Comparison of ENCODE assay signal across 10 mouse cellular contexts in the genomic region with DNA sequence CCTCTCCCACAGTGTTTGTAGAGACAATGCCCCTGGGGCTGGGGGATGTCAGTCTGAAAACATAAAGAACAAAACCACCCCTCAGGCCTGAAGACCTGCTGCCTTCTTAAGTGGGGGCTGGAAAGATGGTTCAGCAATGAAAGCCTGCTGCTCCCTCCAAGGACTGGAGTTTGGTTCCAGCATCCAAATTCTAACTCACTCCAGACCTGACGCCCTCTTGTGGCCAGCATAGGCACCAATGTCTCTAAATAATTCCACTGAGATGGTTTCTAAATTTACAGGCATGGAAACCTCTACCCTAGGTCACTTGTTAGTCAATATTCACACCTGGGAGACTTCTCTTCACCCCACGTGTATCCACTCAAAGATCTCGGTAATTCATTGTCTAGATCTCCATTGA. TPM values are rescaled to one million over a fixed set of nuclear protein-coding genes. Genes with fewer than 3 reads are reported as not detected.
DNase-seq lines count a peak whose midpoint lies in the region; ATAC-seq and TF ChIP-seq lines count a peak whose summit lies in the region.
"Had no signal": no experiment of that assay in that cellular context is flagged by ENCODE, and none has a peak within 500 bp of the region (broad histone marks: within the 10 kb centered on the region; RNA-seq: fewer than 3 reads in every experiment).

No protein-coding gene starts in this region.

- H3K9me3 ChIP-seq in MEL (replicated peaks; ENCODE audit: insufficient read depth, low read length) = no peaks in the 10 kb centered on the region
- no peaks in the 10 kb centered on the region for H3K9me3 ChIP-seq in embryonic facial prominence, embryonic 11.5 days (replicated peaks; ENCODE audit: control insufficient read depth, low read length)
- H3K9me3 ChIP-seq in stomach, postnatal 0 days (ENCODE audit: control insufficient read depth, low read length) = no peaks in the 10 kb centered on the region
- H3K9me3 ChIP-seq: heart, embryonic 15.5 days had no signal

- TF ChIP-seq CTCF in left cerebral cortex, adult 2 months (IDR thresholded peaks at IDR 0.05) = peak; percentile 64
- peak; percentile 58 to 68 (median 68) for TF ChIP-seq CTCF in MEL (IDR thresholded peaks at IDR 0.05 in 2 of 3, conservative IDR thresholded peaks at IDR 0.05 in 1 of 3; ENCODE audit: control insufficient read depth in 1 of 3, insufficient read depth in 1 of 3, low read depth in 2 of 3, low read length in 3 of 3, poor library complexity in 1 of 3, severe bottlenecking in 1 of 3)
- peak; percentile 75 for TF ChIP-seq CTCF in stomach, postnatal 0 days (IDR thresholded peaks at IDR 0.05; ENCODE audit: low read depth)

- intact Hi-C loops in left cerebral cortex, adult 2 months (cut with DNase I) = no loop called here
- intact Hi-C loops in left cerebral cortex, postnatal 14 days (cut with DNase I) = no loop called here

- no peaks in the 10 kb centered on the region for H3K79me2 ChIP-seq in MEL (ENCODE audit: control insufficient read depth, insufficient read depth, low read length, poor library complexity)

- no peak for TF ChIP-seq EP300 in MEL (IDR thresholded peaks at IDR 0.05; ENCODE audit: low read depth in 1 of 2, low read length in 2 of 2)
- no peak for TF ChIP-seq EP300 in stomach, postnatal 0 days (optimal IDR thresholded peaks at IDR 0.05)

- 30% methylated on average over 3 of the region's 3 CpGs for WGBS in embryonic facial prominence, embryonic 11.5 days
- WGBS in stomach, postnatal 0 days = 27% methylated on average over 3 of the region's 3 CpGs

- no peaks in the 10 kb centered on the region for H3K36me3 ChIP-seq in MEL (ENCODE audit: control insufficient read depth in 1 of 2, insufficient read depth in 2 of 2, low read length in 2 of 2)
- no peaks in the 10 kb centered on the region for H3K36me3 ChIP-seq in embryonic facial prominence, embryonic 11.5 days (replicated peaks; ENCODE audit: control insufficient read depth, insufficient read depth, low read depth, low read length)
- H3K36me3 ChIP-seq in stomach, postnatal 0 days (ENCODE audit: control insufficient read depth, insufficient read depth, low read length) = no peaks in the 10 kb centered on the region
- H3K36me3 ChIP-seq: heart, embryonic 15.5 days had no signal

- no peaks in the 10 kb centered on the region; a peak in 1 of 4 replicates for H3K27me3 ChIP-seq in MEL (ENCODE audit: control insufficient read depth in 1 of 2, insufficient read depth in 2 of 2, low read length in 2 of 2)
- H3K27me3 ChIP-seq in embryonic facial prominence, embryonic 11.5 days (ENCODE audit: control insufficient read depth, insufficient read depth, low read length) = no peaks in the 10 kb centered on the region
- no peaks in the 10 kb centered on the region for H3K27me3 ChIP-seq in stomach, postnatal 0 days (ENCODE audit: control insufficient read depth, insufficient read depth, low read length)
- H3K27me3 ChIP-seq: heart, embryonic 15.5 days had no signal

- H3K4me2 ChIP-seq in embryonic facial prominence, embryonic 11.5 days (ENCODE audit: low read depth, low read length) = no peak overlapping the region
- H3K4me2 ChIP-seq in stomach, postnatal 0 days (replicated peaks; ENCODE audit: low read depth) = no peak overlapping the region
- H3K4me2 ChIP-seq: heart, embryonic 15.5 days had no signal

- peak; percentile 63 to 71 for DNase-seq in cerebellum, postnatal 10 days
- DNase-seq in cerebellum, adult 9-11 months = no peak
- no peak for DNase-seq in left cerebral cortex, adult 2 months (ENCODE audit: extremely low spot score in 1 of 2, low spot score in 2 of 2)
- no peak for DNase-seq in left cerebral cortex, postnatal 14 days (ENCODE audit: low spot score in 2 of 2)
- peak; percentile 49 for DNase-seq in MEL (ENCODE audit: low read depth, low spot score)
- DNase-seq in embryonic facial prominence, embryonic 11.5 days (ENCODE audit: low spot score) = peak; percentile 58
- peak; percentile 26 for DNase-seq in stomach, postnatal 0 days (ENCODE audit: low spot score)
- no peak for DNase-seq in layer of hippocampus, adult 11-12 months (ENCODE audit: low spot score)

- ATAC-seq in embryonic facial prominence, embryonic 11.5 days (replicated peaks; ENCODE audit: insufficient number of reproducible peaks, low FRiP score, low TSS enrichment, low read depth) = no peak
- ATAC-seq in stomach, postnatal 0 days (ENCODE audit: low FRiP score, low TSS enrichment) = no peak

- no peak overlapping the region for H3K9ac ChIP-seq in MEL (ENCODE audit: control insufficient read depth, low read depth, low read length, poor library complexity, severe bottlenecking)
- no peak overlapping the region for H3K9ac ChIP-seq in embryonic facial prominence, embryonic 11.5 days (replicated peaks; ENCODE audit: low read length)
- no peak overlapping the region for H3K9ac ChIP-seq in stomach, postnatal 0 days (ENCODE audit: low read length)
- H3K9ac ChIP-seq: heart, embryonic 15.5 days had no signal

- H3K4me1 ChIP-seq in MEL (ENCODE audit: control insufficient read depth in 1 of 2, insufficient read depth in 2 of 2, low read length in 2 of 2) = no peaks in the 10 kb centered on the region
- H3K4me1 ChIP-seq in embryonic facial prominence, embryonic 11.5 days (ENCODE audit: control insufficient read depth, insufficient read depth, low read length) = no peaks in the 10 kb centered on the region
- H3K4me1 ChIP-seq in stomach, postnatal 0 days (replicated peaks; ENCODE audit: control insufficient read depth, insufficient read depth) = no peaks in the 10 kb centered on the region

- peak; percentile 12 for TF ChIP-seq RAD21 in MEL (IDR thresholded peaks at IDR 0.05; ENCODE audit: low read depth, low read length)

- no peak for TF ChIP-seq POLR2A in MEL (IDR thresholded peaks at IDR 0.05; ENCODE audit: control insufficient read depth in 1 of 2, insufficient read depth in 1 of 2, low read depth in 1 of 2, low read length in 2 of 2, poor library complexity in 1 of 2)

- peak overlapping the region; percentile 8; the same call in 1 of the 2 replicates for H3K27ac ChIP-seq in left cerebral cortex, adult 2 months
- no peak overlapping the region for H3K27ac ChIP-seq in MEL (ENCODE audit: control insufficient read depth, low read depth, low read length)
- H3K27ac ChIP-seq in embryonic facial prominence, embryonic 11.5 days (replicated peaks; ENCODE audit: low read depth, low read length) = no peak overlapping the region
- H3K27ac ChIP-seq in stomach, postnatal 0 days (replicated peaks) = no peak overlapping the region
- H3K27ac ChIP-seq: heart, embryonic 15.5 days; macrophage had no signal

- H3K4me3 ChIP-seq in left cerebral cortex, adult 2 months = no peak overlapping the region
- no peak overlapping the region for H3K4me3 ChIP-seq in MEL (ENCODE audit: control insufficient read depth in 1 of 2, insufficient read depth in 1 of 2, low read depth in 2 of 2, low read length in 2 of 2)
- no peak overlapping the region for H3K4me3 ChIP-seq in embryonic facial prominence, embryonic 11.5 days (ENCODE audit: low read depth, low read length)
- no peak overlapping the region for H3K4me3 ChIP-seq in stomach, postnatal 0 days (ENCODE audit: low read depth, low read length)
- H3K4me3 ChIP-seq: heart, embryonic 15.5 days had no signal

TF ChIP-seq in MEL, 35 proteins besides CTCF, POLR2A, EP300 and RAD21:
- TF ChIP-seq MYC (IDR thresholded peaks at IDR 0.05; ENCODE audit: low read depth, low read length) (no peak), SMC3 (IDR thresholded peaks at IDR 0.05; ENCODE audit: low read depth, low read length) (peak; percentile 53)

RNA-seq across cellular contexts. Expression of a gene that starts 18.4 kb away (rescaled TPM):
- not detected for total RNA-seq in left cerebral cortex, adult 2 months (2021)
- not detected for total RNA-seq in left cerebral cortex, postnatal 14 days (2021)
- total RNA-seq in MEL (2012; rRNA removed) = not detected in 2 replicates
- not detected for polyA plus RNA-seq in MEL (2012; ENCODE audit: insufficient read depth in 1 of 2, insufficient read length in 2 of 2, low read depth in 1 of 2, low replicate concordance in 2 of 2, missing spikeins in 1 of 2)
- not detected in 2 replicates for polyA plus RNA-seq in embryonic facial prominence, embryonic 11.5 days (2014; fragmentation: Nextera tagmentation; extraction: Ambion mirVana)
- not detected in 2 replicates for polyA plus RNA-seq in stomach, postnatal 0 days (2015; fragmentation: Nextera tagmentation; extraction: Ambion mirVana)
- polyA plus RNA-seq: heart, embryonic 15.5 days; macrophage had no signal

RNA-seq across cellular contexts. Expression of a gene that starts 19.8 kb away (rescaled TPM):
- total RNA-seq in left cerebral cortex, adult 2 months (2021) = not detected
- total RNA-seq in left cerebral cortex, postnatal 14 days (2021) = under 1 TPM in 1 of 2 experiments, not detected in 1; 0.24 TPM
- total RNA-seq in MEL (2012; rRNA removed) = 0.10 TPM in 1 of 2 replicates, not detected in the other
- not detected for polyA plus RNA-seq in MEL (2012; ENCODE audit: insufficient read depth in 1 of 2, insufficient read length in 2 of 2, low read depth in 1 of 2, low replicate concordance in 2 of 2, missing spikeins in 1 of 2)
- not detected in 2 replicates for polyA plus RNA-seq in embryonic facial prominence, embryonic 11.5 days (2014; fragmentation: Nextera tagmentation; extraction: Ambion mirVana)
- not detected in 2 replicates for polyA plus RNA-seq in stomach, postnatal 0 days (2015; fragmentation: Nextera tagmentation; extraction: Ambion mirVana)
- polyA plus RNA-seq: heart, embryonic 15.5 days; macrophage had no signal

RNA-seq across cellular contexts. Expression of a gene that starts 21.7 kb away (rescaled TPM):
- total RNA-seq in left cerebral cortex, adult 2 months (2021) = not detected
- total RNA-seq in left cerebral cortex, postnatal 14 days (2021) = not detected
- total RNA-seq in MEL (2012; rRNA removed) = 0.15 TPM in 1 of 2 replicates, not detected in the other
- polyA plus RNA-seq in MEL (2012; ENCODE audit: insufficient read depth in 1 of 2, insufficient read length in 2 of 2, low read depth in 1 of 2, low replicate concordance in 2 of 2, missing spikeins in 1 of 2) = under 1 TPM in 1 of 2 experiments, not detected in 1; 0.11 TPM
- not detected in 2 replicates for polyA plus RNA-seq in embryonic facial prominence, embryonic 11.5 days (2014; fragmentation: Nextera tagmentation; extraction: Ambion mirVana)
- polyA plus RNA-seq in stomach, postnatal 0 days (2015; fragmentation: Nextera tagmentation; extraction: Ambion mirVana) = not detected in 2 replicates
- polyA plus RNA-seq: heart, embryonic 15.5 days; macrophage had no signal

Comparison
In these comparisons a context has a peak if more than half of its experiments do, and no peak if none do; other contexts are left out.
1. DNase-seq: peak in cerebellum, postnatal 10 days (2 of 2), MEL (single experiment), embryonic facial prominence, embryonic 11.5 days (single experiment) and stomach, postnatal 0 days (single experiment); none in cerebellum, adult 9-11 months (single experiment), left cerebral cortex, adult 2 months (0 of 2), left cerebral cortex, postnatal 14 days (0 of 2) and layer of hippocampus, adult 11-12 months (single experiment).
2. Peak in every context shown above with its lines, with median percentiles within 50 percentile points of each other: CTCF ChIP-seq.